In the genomic region with DNA sequence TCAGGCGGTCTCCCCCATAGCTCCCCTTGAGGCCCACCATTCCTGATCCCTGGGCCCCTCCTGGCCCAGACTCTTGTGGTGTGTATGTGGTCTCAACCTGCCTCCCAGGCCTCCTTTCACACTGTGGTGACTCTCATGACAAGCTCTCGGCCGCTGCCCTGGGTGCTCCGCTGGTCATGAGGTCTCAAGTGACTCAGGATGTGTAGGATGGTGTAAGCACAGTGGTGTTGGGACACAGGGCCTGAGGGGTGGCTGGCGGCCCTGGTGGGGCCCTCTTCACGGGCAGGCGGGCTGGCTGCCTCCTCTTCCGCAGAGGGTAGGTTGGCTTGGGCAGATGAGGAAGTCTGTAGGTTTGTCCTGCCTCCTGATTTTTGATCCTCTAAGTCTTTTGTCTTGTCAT, we compare ENCODE assay signal across 13 mouse cellular contexts.
DNase-seq lines count a peak whose midpoint lies in the region; ATAC-seq and TF ChIP-seq lines count a peak whose summit lies in the region.
"Had no signal": no experiment of that assay in that cellular context is flagged by ENCODE, and none has a peak within 500 bp of the region (broad histone marks: within the 10 kb centered on the region; RNA-seq: fewer than 3 reads in every experiment).

No protein-coding gene starts in this region.

- DNase-seq in 416B (ENCODE audit: low read depth) (peak; percentile 9), ES-E14 (ENCODE audit: low read depth, low spot score) (peak; percentile 11)
- DNase-seq in lung, postnatal 4 days, result peak; percentile 60 to 74
- no peak for DNase-seq in cerebellum, postnatal 36 days
- no peak for DNase-seq in left cerebral cortex, postnatal 36 days (ENCODE audit: low spot score in 2 of 2)
- no peak for DNase-seq in right cerebral cortex, postnatal 25 days
- DNase-seq: cerebellum, postnatal 25 days had no signal

- peak; percentile 57 to 78; a peak in 2 of 4 replicates for ATAC-seq in hematopoietic stem cell, adult 5-6 weeks (replicated peaks in 1 of 2; ENCODE audit: insufficient read depth in 1 of 2, low FRiP score in 2 of 2, low TSS enrichment in 1 of 2, low read depth in 1 of 2, poor library complexity in 2 of 2, severe bottlenecking in 2 of 2)
- ATAC-seq: midbrain, embryonic 15.5 days had no signal

- H3K4me3 ChIP-seq in ES-E14 (ENCODE audit: insufficient read depth in 1 of 2, low read depth in 1 of 2, low read length in 2 of 2, poor library complexity in 1 of 2, severe bottlenecking in 1 of 2), result peak overlapping the region in 1 of 2 experiments; percentile 11; a peak in 3 of 4 replicates
- H3K4me3 ChIP-seq: erythroblast, embryonic 14.5 days; heart, embryonic 10.5 days; hindbrain, embryonic 12.5 days; midbrain, embryonic 15.5 days had no signal

- no peaks in the 10 kb centered on the region for H3K9me3 ChIP-seq in ES-E14 (ENCODE audit: control insufficient read depth, insufficient read depth, low read depth, low read length)
- H3K9me3 ChIP-seq: heart, embryonic 10.5 days; hindbrain, embryonic 12.5 days; midbrain, embryonic 15.5 days had no signal

- H3K9ac ChIP-seq in ES-E14 (ENCODE audit: insufficient read depth, low read depth, low read length, poor library complexity, severe bottlenecking), result no peak overlapping the region; the same call in 1 of the 2 replicates
- H3K9ac ChIP-seq: hindbrain, embryonic 12.5 days; midbrain, embryonic 15.5 days had no signal

- in situ Hi-C loops in ES-E14 (cut with MboI; ENCODE audit: low sequenced_read_pairs in 2 of 2, unreplicated experiment in 2 of 2), result no loop called here

- H3K36me3 ChIP-seq in ES-E14 (ENCODE audit: control insufficient read depth, insufficient read depth, low read length, poor library complexity, severe bottlenecking), result no peaks in the 10 kb centered on the region
- H3K36me3 ChIP-seq: heart, embryonic 10.5 days; hindbrain, embryonic 12.5 days; midbrain, embryonic 15.5 days had no signal

- H3K4me1 ChIP-seq in ES-E14 (ENCODE audit: control insufficient read depth in 2 of 2, insufficient read depth in 2 of 2, low read length in 2 of 2, poor library complexity in 1 of 2), result no peaks in the 10 kb centered on the region; a peak in 1 of 4 replicates
- H3K4me1 ChIP-seq: heart, embryonic 10.5 days; hindbrain, embryonic 12.5 days; midbrain, embryonic 15.5 days had no signal

- intact Hi-C loops in left cerebral cortex, postnatal 36 days (cut with DNase I), result no loop called here

- no peak overlapping the region for H3K27ac ChIP-seq in ES-E14 (ENCODE audit: insufficient read depth, low read depth, low read length, poor library complexity, severe bottlenecking)
- H3K27ac ChIP-seq: heart, embryonic 10.5 days; hindbrain, embryonic 12.5 days; kidney, postnatal 0 days; midbrain, embryonic 15.5 days had no signal

TF ChIP-seq in ES-E14, 5 proteins besides CTCF, POLR2A, EP300 and RAD21:
- TF ChIP-seq ZC3H11A (IDR thresholded peaks at IDR 0.05; ENCODE audit: borderline replicate concordance, low read depth, low read length) (no peak), ZNF384 (IDR thresholded peaks at IDR 0.05; ENCODE audit: low read depth, low read length) (no peak), MAFK (IDR thresholded peaks at IDR 0.05; ENCODE audit: insufficient read depth, low read depth, low read length) (no peak), CHD2 (IDR thresholded peaks at IDR 0.05; ENCODE audit: low read depth, low read length) (no peak), HCFC1 (IDR thresholded peaks at IDR 0.05; ENCODE audit: borderline replicate concordance, insufficient read depth, low read length) (no peak)

Comparison
In these comparisons a context has a peak if more than half of its experiments do, and no peak if none do; other contexts are left out.
1. DNase-seq: peak in 416B (single experiment), ES-E14 (single experiment) and lung, postnatal 4 days (2 of 2); none in cerebellum, postnatal 36 days (0 of 2), left cerebral cortex, postnatal 36 days (0 of 2) and right cerebral cortex, postnatal 25 days (single experiment).